Mouse (Mus musculus): ENCODE measurements around the gene Afg1l. TPM values are rescaled to one million over a fixed set of nuclear protein-coding genes. Genes with fewer than 3 reads are reported as not detected.

The Afg1l gene
- polyA plus RNA-seq, 1 experiment from 2014 or later = 6.1 TPM

- Histone ChIP-seq H3K27ac (peak within 1 kb of the TSS; percentile 98), H3K36me3 (peaks cover 5% of the 10 kb centered on the region), H3K9ac (peak within 1 kb of the TSS; percentile 93), H3K4me1 (peaks cover 8% of the 10 kb centered on the region), H3K4me2 (replicated peaks) (peak within 1 kb of the TSS; percentile 84), H3K9me3 (no peaks in the 10 kb centered on the region), H3K27me3 (no peaks in the 10 kb centered on the region), H3K4me3 (peak within 1 kb of the TSS; percentile 95)
- WGBS = under 1% methylated on average over 66 of the region's 68 CpGs
- peak; percentile 94 for ATAC-seq (ENCODE audit: low FRiP score, low read depth)
Measured at GRCm38 (mm10) chr10:42501775-42502348, 23.5 kb upstream of the Afg1l start, which contains the start of gene Snx3. Gene Snx3, plus strand, starts transcription at chr10:42502030.

- peak overlapping the region; percentile 95 for H3K4me3 ChIP-seq
- ATAC-seq (ENCODE audit: low FRiP score, low read depth) = no peak
- H3K27me3 ChIP-seq = no peaks in the 10 kb centered on the region
- peak overlapping the region; percentile 52 for H3K4me2 ChIP-seq (replicated peaks)
- peaks cover 8% of the 10 kb centered on the region for H3K4me1 ChIP-seq
- H3K36me3 ChIP-seq = peaks cover 2% of the 10 kb centered on the region
- peak overlapping the region; percentile 98 for H3K27ac ChIP-seq
- no peak overlapping the region for H3K9ac ChIP-seq
- WGBS = 86% methylated on average over 5 of the region's 5 CpGs
- H3K9me3 ChIP-seq = no peaks in the 10 kb centered on the region
Measured at GRCm38 (mm10) chr10:42501161-42501560, 22.8 kb upstream of the Afg1l start.

- H3K27ac ChIP-seq = no peak overlapping the region
Measured at GRCm38 (mm10) chr10:42500611-42501010, 22.2 kb upstream of the Afg1l start.

GRCm38 (mm10) chr10:42493000-42493399, 14.6 kb upstream of the Afg1l start:
- Histone ChIP-seq H3K36me3 (no peaks in the 10 kb centered on the region), H3K27me3 (no peaks in the 10 kb centered on the region), H3K4me1 (no peaks in the 10 kb centered on the region), H3K9ac (no peak overlapping the region), H3K4me2 (replicated peaks) (no peak overlapping the region), H3K9me3 (no peaks in the 10 kb centered on the region), H3K4me3 (no peak overlapping the region), H3K27ac (no peak overlapping the region)
- ATAC-seq (ENCODE audit: low FRiP score, low read depth) = no peak
- 57% methylated on average over 4 of the region's 4 CpGs for WGBS

More at GRCm38 (mm10) chr10:42500611-42501010, 22.2 kb upstream of the Afg1l start:
- Histone ChIP-seq H3K27me3 (no peaks in the 10 kb centered on the region), H3K9me3 (no peaks in the 10 kb centered on the region), H3K4me1 (peaks cover 8% of the 10 kb centered on the region), H3K36me3 (no peaks in the 10 kb centered on the region; the same call in 1 of the 2 replicates), H3K4me2 (replicated peaks) (no peak overlapping the region), H3K4me3 (no peak overlapping the region), H3K9ac (no peak overlapping the region)
- WGBS = 93% methylated on average over 8 of the region's 8 CpGs
- no peak for ATAC-seq (ENCODE audit: low FRiP score, low read depth)

- Histone ChIP-seq H3K36me3 (no peaks in the 10 kb centered on the region), H3K9ac (no peak overlapping the region), H3K9me3 (no peaks in the 10 kb centered on the region), H3K4me3 (no peak overlapping the region), H3K27ac (no peak overlapping the region), H3K4me2 (replicated peaks) (no peak overlapping the region), H3K27me3 (no peaks in the 10 kb centered on the region), H3K4me1 (no peaks in the 10 kb centered on the region)
- WGBS = 76% methylated on average over 10 of the region's 10 CpGs
- no peak for ATAC-seq (ENCODE audit: low FRiP score, low read depth)
Measured at GRCm38 (mm10) chr10:42492027-42492771, 13.8 kb upstream of the Afg1l start.

GRCm38 (mm10) chr10:42491158-42491557, 12.8 kb upstream of the Afg1l start:
- ATAC-seq (ENCODE audit: low FRiP score, low read depth) = no peak
- WGBS = 54% methylated on average over 1 of the region's 1 CpGs
- Histone ChIP-seq H3K4me2 (replicated peaks) (no peak overlapping the region), H3K9ac (no peak overlapping the region), H3K9me3 (no peaks in the 10 kb centered on the region), H3K4me1 (no peaks in the 10 kb centered on the region), H3K27me3 (no peaks in the 10 kb centered on the region), H3K36me3 (no peaks in the 10 kb centered on the region), H3K4me3 (no peak overlapping the region), H3K27ac (no peak overlapping the region)

GRCm38 (mm10) chr10:42488606-42489296, 10.4 kb upstream of the Afg1l start:
- H3K9ac ChIP-seq = no peak overlapping the region
- H3K27me3 ChIP-seq = no peaks in the 10 kb centered on the region
- no peak overlapping the region for H3K4me2 ChIP-seq (replicated peaks)
- H3K4me3 ChIP-seq = no peak overlapping the region
- H3K4me1 ChIP-seq = no peaks in the 10 kb centered on the region
- ATAC-seq (ENCODE audit: low FRiP score, low read depth) = no peak; the same call in 1 of the 2 replicates
- H3K27ac ChIP-seq = no peak overlapping the region
- no peaks in the 10 kb centered on the region for H3K36me3 ChIP-seq
- 23% methylated on average over 8 of the region's 8 CpGs for WGBS
- H3K9me3 ChIP-seq = no peaks in the 10 kb centered on the region

GRCm38 (mm10) chr10:42480719-42481118, 2.4 kb upstream of the Afg1l start:
- WGBS = 64% methylated on average over 4 of the region's 4 CpGs
- Histone ChIP-seq H3K9me3 (no peaks in the 10 kb centered on the region), H3K9ac (no peak overlapping the region), H3K27me3 (no peaks in the 10 kb centered on the region), H3K36me3 (no peaks in the 10 kb centered on the region), H3K4me2 (replicated peaks) (no peak overlapping the region), H3K4me3 (no peak overlapping the region), H3K27ac (no peak overlapping the region), H3K4me1 (peaks cover 5% of the 10 kb centered on the region; the same call in 1 of the 2 replicates)
- ATAC-seq (ENCODE audit: low FRiP score, low read depth) = no peak

- peak overlapping the region; percentile 83 for H3K4me2 ChIP-seq (replicated peaks)
- no peaks in the 10 kb centered on the region for H3K27me3 ChIP-seq
- H3K9me3 ChIP-seq = 0 out of 2 replicates have a peak, but pooled peaks cover 3% of the 10 kb centered on the region
- peak overlapping the region; percentile 75 for H3K4me3 ChIP-seq
- 11% methylated on average over 25 of the region's 25 CpGs for WGBS
- H3K36me3 ChIP-seq = no peaks in the 10 kb centered on the region; the same call in 1 of the 2 replicates
- peak overlapping the region; percentile 89 for H3K27ac ChIP-seq
- H3K4me1 ChIP-seq = peaks cover 5% of the 10 kb centered on the region; the same call in 1 of the 2 replicates
- peak; percentile 14; the same call in 1 of the 2 replicates for ATAC-seq (ENCODE audit: low FRiP score, low read depth)
- H3K9ac ChIP-seq = peak overlapping the region; percentile 88
Measured at GRCm38 (mm10) chr10:42477550-42478340, 620 bp downstream of the Afg1l start.

- peaks cover 5% of the 10 kb centered on the region; the same call in 1 of the 2 replicates for H3K4me1 ChIP-seq
- no peak overlapping the region for H3K4me3 ChIP-seq
- H3K36me3 ChIP-seq = peaks cover 5% of the 10 kb centered on the region
- WGBS = 94% methylated on average over 10 of the region's 10 CpGs
- peak overlapping the region; percentile 83; the same call in 1 of the 2 replicates for H3K4me2 ChIP-seq (replicated peaks)
- H3K9me3 ChIP-seq = 0 out of 2 replicates have a peak, but pooled peaks cover 3% of the 10 kb centered on the region
- no peak overlapping the region for H3K9ac ChIP-seq
- ATAC-seq (ENCODE audit: low FRiP score, low read depth) = no peak
- H3K27me3 ChIP-seq = no peaks in the 10 kb centered on the region
- H3K27ac ChIP-seq = no peak overlapping the region
Measured at GRCm38 (mm10) chr10:42476774-42477475, 1.4 kb downstream of the Afg1l start.

GRCm38 (mm10) chr10:42474946-42475514, 3.3 kb downstream of the Afg1l start:
- Histone ChIP-seq H3K36me3 (peaks cover 10% of the 10 kb centered on the region), H3K4me2 (replicated peaks) (no peak overlapping the region), H3K4me3 (no peak overlapping the region), H3K27ac (no peak overlapping the region), H3K27me3 (no peaks in the 10 kb centered on the region), H3K9ac (no peak overlapping the region), H3K4me1 (peaks cover 5% of the 10 kb centered on the region; the same call in 1 of the 2 replicates), H3K9me3 (0 out of 2 replicates have a peak, but pooled peaks cover 3% of the 10 kb centered on the region)
- 70% methylated on average over 6 of the region's 6 CpGs for WGBS
- no peak for ATAC-seq (ENCODE audit: low FRiP score, low read depth)

All from limb, embryonic 13.5 days (tissue).